Mouse (Mus musculus): ENCODE data around the gene Jam3. TPM values are rescaled to one million over a fixed set of nuclear protein-coding genes. Genes with fewer than 3 reads are reported as not detected.

Gene Jam3
- polyA plus RNA-seq, 1 experiment: 22.9 TPM

GRCm38 (mm10) chr9:27136651-27137050 lies 18.6 kb downstream of the Jam3 start:
- Histone ChIP-seq H3K4me2 (ENCODE audit: low read depth) (no peak overlapping the region), H3K4me3 (no peak overlapping the region), H3K27me3 (ENCODE audit: control insufficient read depth, insufficient read depth, insufficient read length) (no peaks in the 10 kb centered on the region), H3K79me2 (ENCODE audit: control insufficient read depth, insufficient read depth) (no peaks in the 10 kb centered on the region), H3K36me3 (ENCODE audit: control insufficient read depth, insufficient read depth) (no peaks in the 10 kb centered on the region), H3ac (ENCODE audit: control insufficient read depth, insufficient read length) (no peak overlapping the region)
- TF ChIP-seq SRF (IDR thresholded peaks at IDR 0.05; ENCODE audit: control insufficient read depth, insufficient read length, low read depth): no peak
- TF ChIP-seq CEBPB (IDR thresholded peaks at IDR 0.05; ENCODE audit: insufficient read depth, poor library complexity, severe bottlenecking): no peak
- TF ChIP-seq MYOD1 (IDR thresholded peaks at IDR 0.05; ENCODE audit: control insufficient read depth in 1 of 3, insufficient read length in 2 of 3, low read depth in 2 of 3): no peak
- TF ChIP-seq TCF3 (IDR thresholded peaks at IDR 0.05; ENCODE audit: insufficient read length, low read depth): no peak
- TF ChIP-seq REST (IDR thresholded peaks at IDR 0.05; ENCODE audit: insufficient read depth, insufficient read length): no peak
- no peak for TF ChIP-seq POLR2A (IDR thresholded peaks at IDR 0.05; ENCODE audit: insufficient read length, low read depth)
- no peak for TF ChIP-seq POLR2AphosphoS2 (IDR thresholded peaks at IDR 0.05; ENCODE audit: insufficient read length, low read depth)
- TF ChIP-seq TCF12 (IDR thresholded peaks at IDR 0.05; ENCODE audit: insufficient read depth, poor library complexity, severe bottlenecking): no peak
- no peak for TF ChIP-seq MAX (IDR thresholded peaks at IDR 0.05; ENCODE audit: low read depth)
- TF ChIP-seq MYOG (IDR thresholded peaks at IDR 0.05; ENCODE audit: control insufficient read depth in 1 of 3, insufficient read depth in 1 of 3, insufficient read length in 2 of 3, low read depth in 2 of 3): no peak

DNA sequence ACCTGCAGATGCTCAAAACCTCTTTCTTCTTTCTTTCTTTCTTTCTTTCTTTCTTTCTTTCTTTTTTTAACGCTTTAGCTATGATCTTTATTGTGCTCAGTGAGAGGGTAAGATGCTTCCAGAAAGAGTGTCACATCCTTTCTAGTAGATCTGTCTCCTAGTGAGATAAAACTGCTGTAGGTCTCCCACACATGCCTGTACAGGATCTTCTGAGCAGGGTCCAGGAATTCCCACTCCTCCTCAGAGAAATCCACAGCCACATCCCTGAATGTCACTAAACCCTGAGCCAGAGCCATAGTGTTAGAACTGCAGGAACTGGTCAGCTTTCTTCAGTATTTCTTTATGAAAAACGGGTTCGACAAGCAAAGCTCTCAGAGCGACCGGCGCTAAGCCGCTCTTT lies 19.8 kb downstream of the Jam3 start:
- H3K79me2 ChIP-seq (ENCODE audit: control insufficient read depth, insufficient read depth): no peaks in the 10 kb centered on the region
- no peaks in the 10 kb centered on the region for H3K36me3 ChIP-seq (ENCODE audit: control insufficient read depth, insufficient read depth)
- no peak overlapping the region for H3K4me2 ChIP-seq (ENCODE audit: low read depth)
- TF ChIP-seq E2F4 (IDR thresholded peaks at IDR 0.05; ENCODE audit: insufficient read depth): no peak
- TF ChIP-seq POLR2AphosphoS2 (IDR thresholded peaks at IDR 0.05; ENCODE audit: insufficient read length, low read depth): no peak
- no peak for TF ChIP-seq POLR2A (IDR thresholded peaks at IDR 0.05; ENCODE audit: insufficient read length, low read depth)
- TF ChIP-seq CEBPB (IDR thresholded peaks at IDR 0.05; ENCODE audit: insufficient read depth, poor library complexity, severe bottlenecking): no peak
- no peak for TF ChIP-seq TCF12 (IDR thresholded peaks at IDR 0.05; ENCODE audit: insufficient read depth, poor library complexity, severe bottlenecking)
- no peak for TF ChIP-seq MAX (IDR thresholded peaks at IDR 0.05; ENCODE audit: low read depth)
- no peak for TF ChIP-seq MYOG (IDR thresholded peaks at IDR 0.05; ENCODE audit: control insufficient read depth in 1 of 3, insufficient read depth in 1 of 3, insufficient read length in 2 of 3, low read depth in 2 of 3)
- TF ChIP-seq REST (IDR thresholded peaks at IDR 0.05; ENCODE audit: insufficient read depth, insufficient read length): no peak
- TF ChIP-seq MYOD1 (IDR thresholded peaks at IDR 0.05; ENCODE audit: control insufficient read depth in 1 of 3, insufficient read length in 2 of 3, low read depth in 2 of 3): no peak
- no peak for TF ChIP-seq TCF3 (IDR thresholded peaks at IDR 0.05; ENCODE audit: insufficient read length, low read depth)
- TF ChIP-seq SRF (IDR thresholded peaks at IDR 0.05; ENCODE audit: control insufficient read depth, insufficient read length, low read depth): no peak
- no peak for TF ChIP-seq USF1 (IDR thresholded peaks at IDR 0.05; ENCODE audit: low read depth)
- no peaks in the 10 kb centered on the region for H3K27me3 ChIP-seq (ENCODE audit: control insufficient read depth, insufficient read depth, insufficient read length)
- no peak overlapping the region for H3K4me3 ChIP-seq
- no peak overlapping the region for H3ac ChIP-seq (ENCODE audit: control insufficient read depth, insufficient read length)

DNA sequence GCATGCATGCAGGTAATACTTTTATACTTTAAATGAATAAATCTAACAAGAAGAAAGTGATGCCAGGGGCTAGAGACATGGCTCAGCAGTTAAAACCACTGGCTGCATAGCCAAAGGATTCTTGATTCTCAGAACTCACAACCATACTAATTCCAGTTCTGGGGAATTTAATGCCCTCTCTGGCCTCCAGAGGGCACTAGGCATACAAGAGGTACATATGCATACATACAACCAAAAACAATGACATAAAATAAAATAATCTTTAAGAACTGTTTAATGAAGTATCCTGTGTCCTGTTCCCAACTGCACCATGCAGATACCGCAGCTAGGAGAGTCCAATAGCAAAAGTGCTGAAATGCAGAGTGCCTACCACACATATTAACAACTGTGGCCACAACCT lies 20.8 kb downstream of the Jam3 start:
- Histone ChIP-seq H3K4me2 (ENCODE audit: low read depth) (no peak overlapping the region), H3K4me3 (no peak overlapping the region), H3K27me3 (ENCODE audit: control insufficient read depth, insufficient read depth, insufficient read length) (no peaks in the 10 kb centered on the region), H3K36me3 (ENCODE audit: control insufficient read depth, insufficient read depth) (no peaks in the 10 kb centered on the region), H3K79me2 (ENCODE audit: control insufficient read depth, insufficient read depth) (no peaks in the 10 kb centered on the region), H3ac (ENCODE audit: control insufficient read depth, insufficient read length) (no peak overlapping the region)
- TF ChIP-seq TCF12 (IDR thresholded peaks at IDR 0.05; ENCODE audit: insufficient read depth, poor library complexity, severe bottlenecking) (no peak), SRF (IDR thresholded peaks at IDR 0.05; ENCODE audit: control insufficient read depth, insufficient read length, low read depth) (no peak), MAX (IDR thresholded peaks at IDR 0.05; ENCODE audit: low read depth) (no peak), POLR2A (IDR thresholded peaks at IDR 0.05; ENCODE audit: insufficient read length, low read depth) (no peak), USF1 (IDR thresholded peaks at IDR 0.05; ENCODE audit: low read depth) (no peak)

- no peak for TF ChIP-seq CEBPB (IDR thresholded peaks at IDR 0.05; ENCODE audit: insufficient read depth, poor library complexity, severe bottlenecking)
- no peak for TF ChIP-seq POLR2A (IDR thresholded peaks at IDR 0.05; ENCODE audit: insufficient read length, low read depth)
- no peak for TF ChIP-seq POLR2AphosphoS2 (IDR thresholded peaks at IDR 0.05; ENCODE audit: insufficient read length, low read depth)
- no peak for TF ChIP-seq REST (IDR thresholded peaks at IDR 0.05; ENCODE audit: insufficient read depth, insufficient read length)
- TF ChIP-seq MAX (IDR thresholded peaks at IDR 0.05; ENCODE audit: low read depth): no peak
- no peak for TF ChIP-seq SRF (IDR thresholded peaks at IDR 0.05; ENCODE audit: control insufficient read depth, insufficient read length, low read depth)
- no peak overlapping the region for H3K4me3 ChIP-seq
- H3ac ChIP-seq (ENCODE audit: control insufficient read depth, insufficient read length): no peak overlapping the region
- no peaks in the 10 kb centered on the region for H3K27me3 ChIP-seq (ENCODE audit: control insufficient read depth, insufficient read depth, insufficient read length)
- H3K36me3 ChIP-seq (ENCODE audit: control insufficient read depth, insufficient read depth): no peaks in the 10 kb centered on the region
- no peaks in the 10 kb centered on the region for H3K79me2 ChIP-seq (ENCODE audit: control insufficient read depth, insufficient read depth)
- no peak overlapping the region for H3K4me2 ChIP-seq (ENCODE audit: low read depth)
Observed at GRCm38 (mm10) chr9:27128629-27129028, 26.6 kb downstream of the Jam3 start.

GRCm38 (mm10) chr9:27126543-27126942 lies 28.7 kb downstream of the Jam3 start:
- Histone ChIP-seq H3K4me2 (ENCODE audit: low read depth) (no peak overlapping the region), H3K36me3 (ENCODE audit: control insufficient read depth, insufficient read depth) (no peaks in the 10 kb centered on the region), H3K27me3 (ENCODE audit: control insufficient read depth, insufficient read depth, insufficient read length) (no peaks in the 10 kb centered on the region), H3K4me3 (no peak overlapping the region), H3ac (ENCODE audit: control insufficient read depth, insufficient read length) (no peak overlapping the region), H3K79me2 (ENCODE audit: control insufficient read depth, insufficient read depth) (no peaks in the 10 kb centered on the region)
- no peak for TF ChIP-seq MYOG (IDR thresholded peaks at IDR 0.05; ENCODE audit: control insufficient read depth in 1 of 3, insufficient read depth in 1 of 3, insufficient read length in 2 of 3, low read depth in 2 of 3)
- TF ChIP-seq USF1 (IDR thresholded peaks at IDR 0.05; ENCODE audit: low read depth): no peak
- TF ChIP-seq MYOD1 (IDR thresholded peaks at IDR 0.05; ENCODE audit: control insufficient read depth in 1 of 3, insufficient read length in 2 of 3, low read depth in 2 of 3): no peak
- no peak for TF ChIP-seq POLR2AphosphoS2 (IDR thresholded peaks at IDR 0.05; ENCODE audit: insufficient read length, low read depth)
- TF ChIP-seq REST (IDR thresholded peaks at IDR 0.05; ENCODE audit: insufficient read depth, insufficient read length): no peak
- TF ChIP-seq TCF3 (IDR thresholded peaks at IDR 0.05; ENCODE audit: insufficient read length, low read depth): no peak
- TF ChIP-seq E2F4 (IDR thresholded peaks at IDR 0.05; ENCODE audit: insufficient read depth): no peak
- TF ChIP-seq POLR2A (IDR thresholded peaks at IDR 0.05; ENCODE audit: insufficient read length, low read depth): no peak
- no peak for TF ChIP-seq SRF (IDR thresholded peaks at IDR 0.05; ENCODE audit: control insufficient read depth, insufficient read length, low read depth)
- no peak for TF ChIP-seq MAX (IDR thresholded peaks at IDR 0.05; ENCODE audit: low read depth)
- TF ChIP-seq TCF12 (IDR thresholded peaks at IDR 0.05; ENCODE audit: insufficient read depth, poor library complexity, severe bottlenecking): no peak
- TF ChIP-seq CEBPB (IDR thresholded peaks at IDR 0.05; ENCODE audit: insufficient read depth, poor library complexity, severe bottlenecking): no peak

Measured in myocyte (in vitro differentiated cells).